35 mouse cellular contexts compared by ENCODE assay signal in genomic region chr1:187613277-187613676, GRCm38 (mm10). TPM values are rescaled to one million over a fixed set of nuclear protein-coding genes. Genes with fewer than 3 reads are reported as not detected.
"Had no signal": no experiment of that assay in that cellular context is flagged by ENCODE, and none has a peak within 500 bp of the region (broad histone marks: within the 10 kb centered on the region; RNA-seq: fewer than 3 reads in every experiment).

No protein-coding gene starts in this region.

- H3K27me3 ChIP-seq: heart, embryonic 12.5 days had no signal

- H3K4me2 ChIP-seq: heart, embryonic 11.5 days; heart, embryonic 12.5 days; heart, embryonic 13.5 days; heart, embryonic 15.5 days; hindbrain, embryonic 12.5 days; hindbrain, embryonic 13.5 days; hindbrain, embryonic 14.5 days; hindbrain, embryonic 15.5 days; intestine, embryonic 15.5 days; kidney, embryonic 15.5 days had no signal

- H3K9me3 ChIP-seq: heart, embryonic 10.5 days; heart, embryonic 12.5 days; heart, embryonic 13.5 days; heart, embryonic 15.5 days; hindbrain, embryonic 10.5 days; hindbrain, embryonic 12.5 days; hindbrain, embryonic 13.5 days; hindbrain, embryonic 15.5 days; intestine, embryonic 15.5 days; kidney, embryonic 15.5 days had no signal

- DNase-seq: heart, postnatal 10 days; heart, postnatal 14 days; heart, postnatal 36 days; heart, postnatal 4 days; kidney, adult 11 months; kidney, adult 18-20 months; kidney, adult 2 months; kidney, adult 8-10 months; kidney, adult 9 months; kidney, postnatal 10 days; kidney, postnatal 14 days; kidney, postnatal 25 days; kidney, postnatal 36 days; kidney, postnatal 4 days; layer of hippocampus, adult 9-11 months; layer of hippocampus, postnatal 36 days had no signal

- H3K27ac ChIP-seq: heart, embryonic 10.5 days; heart, embryonic 13.5 days; heart, embryonic 15.5 days; hindbrain, embryonic 10.5 days; hindbrain, embryonic 12.5 days; hindbrain, embryonic 13.5 days; hindbrain, embryonic 14.5 days; hindbrain, embryonic 15.5 days; hindbrain, postnatal 0 days; intestine, embryonic 15.5 days; kidney, embryonic 15.5 days; kidney, postnatal 0 days; layer of hippocampus, adult 2 months had no signal

- ATAC-seq: hindbrain, embryonic 16.5 days; hindbrain, postnatal 0 days; inflammation-experienced regulatory T-cells, adult 6 months; intestine, embryonic 15.5 days; intestine, embryonic 16.5 days; intestine, postnatal 0 days had no signal

- H3K36me3 ChIP-seq: heart, embryonic 10.5 days; heart, embryonic 12.5 days; heart, embryonic 13.5 days; heart, embryonic 15.5 days; hindbrain, embryonic 10.5 days; hindbrain, embryonic 12.5 days; hindbrain, embryonic 13.5 days; hindbrain, embryonic 15.5 days; intestine, embryonic 15.5 days; kidney, embryonic 15.5 days had no signal

- H3K9ac ChIP-seq: heart, embryonic 12.5 days; heart, embryonic 13.5 days; heart, embryonic 15.5 days; hindbrain, embryonic 12.5 days; hindbrain, embryonic 13.5 days; hindbrain, embryonic 14.5 days; hindbrain, embryonic 15.5 days; intestine, embryonic 15.5 days; kidney, embryonic 15.5 days had no signal

- H3K4me3 ChIP-seq: heart, embryonic 10.5 days; heart, embryonic 12.5 days; heart, embryonic 13.5 days; heart, embryonic 15.5 days; hindbrain, embryonic 10.5 days; hindbrain, embryonic 12.5 days; hindbrain, embryonic 13.5 days; hindbrain, embryonic 15.5 days; intestine, embryonic 15.5 days; kidney, embryonic 15.5 days; layer of hippocampus, adult 2 months had no signal

RNA-seq across cellular contexts. Expression of gene Esrrg, which starts 4.7 kb away (rescaled TPM):
- polyA plus RNA-seq: inflammation-experienced regulatory T-cells, adult 6 months had no signal
